Mouse (Mus musculus) liver, embryonic 14.5 days (tissue): ENCODE results near the gene Bbs7.

ENCODE experiments used
- CTCF ChIP-seq: IDR thresholded peaks from 2 replicates; pipeline ENCODE4 v1.5.1; 2016; ENCODE audit warnings: antibody characterized with exemption, low read depth, control low read depth
- EP300 ChIP-seq: IDR thresholded peaks from 2 replicates; pipeline ENCODE4 v1.6.1; 2016; ENCODE audit warnings: antibody characterized with exemption, low read depth

DNA sequence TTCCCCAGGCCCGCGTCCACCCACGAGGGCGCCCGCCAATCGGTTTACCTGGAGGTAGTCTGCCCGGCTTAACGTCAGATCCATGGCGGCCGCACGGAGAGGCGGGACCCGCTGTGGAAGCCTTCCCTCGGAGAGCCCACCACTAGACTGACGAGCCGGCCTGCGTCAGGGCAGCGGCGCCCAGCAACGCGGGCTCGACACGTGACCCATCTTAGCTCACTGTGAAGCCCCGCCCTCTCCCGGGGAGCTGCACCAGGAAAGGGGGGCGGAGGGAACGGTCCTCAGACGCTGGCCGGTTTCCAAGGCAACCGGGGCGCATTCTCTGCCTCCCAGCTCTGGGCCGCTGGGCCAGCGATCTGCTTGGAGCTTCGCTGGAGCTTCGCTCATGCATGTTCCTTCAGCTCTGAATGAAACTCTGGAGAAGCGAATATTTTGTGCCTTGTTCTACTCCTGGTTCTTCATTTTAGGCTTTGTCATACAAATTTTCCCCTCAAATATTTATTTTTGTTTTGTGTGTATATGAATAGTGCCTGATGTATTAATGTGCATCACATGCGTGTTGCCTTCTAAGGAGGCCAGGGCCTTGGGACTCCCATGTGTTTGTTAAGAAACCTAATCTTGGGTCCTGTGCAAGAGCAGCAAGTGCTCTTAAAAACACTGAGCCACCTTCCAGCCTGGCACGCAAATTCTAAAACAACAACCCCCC is at the start of gene Bbs7:
- peak; percentile 19; the same call in 1 of the 2 replicates for TF ChIP-seq CTCF
- TF ChIP-seq EP300, result no peak
